Mouse (Mus musculus): ENCODE data around the gene Ptpn11. TPM values are rescaled to one million over a fixed set of nuclear protein-coding genes. Genes with fewer than 3 reads are reported as not detected.
A peak's percentile ranks its signal among the peaks of the same experiment; 100 is the strongest.
"Not testable (repeated sequence)": the region's sequence is repeated elsewhere in the genome, so short reads cannot be mapped to it uniquely, and the experiment has no call there.

Ptpn11 gene
- polyA plus RNA-seq, 1 experiment from 2014 or later = 25.1 TPM

DNA sequence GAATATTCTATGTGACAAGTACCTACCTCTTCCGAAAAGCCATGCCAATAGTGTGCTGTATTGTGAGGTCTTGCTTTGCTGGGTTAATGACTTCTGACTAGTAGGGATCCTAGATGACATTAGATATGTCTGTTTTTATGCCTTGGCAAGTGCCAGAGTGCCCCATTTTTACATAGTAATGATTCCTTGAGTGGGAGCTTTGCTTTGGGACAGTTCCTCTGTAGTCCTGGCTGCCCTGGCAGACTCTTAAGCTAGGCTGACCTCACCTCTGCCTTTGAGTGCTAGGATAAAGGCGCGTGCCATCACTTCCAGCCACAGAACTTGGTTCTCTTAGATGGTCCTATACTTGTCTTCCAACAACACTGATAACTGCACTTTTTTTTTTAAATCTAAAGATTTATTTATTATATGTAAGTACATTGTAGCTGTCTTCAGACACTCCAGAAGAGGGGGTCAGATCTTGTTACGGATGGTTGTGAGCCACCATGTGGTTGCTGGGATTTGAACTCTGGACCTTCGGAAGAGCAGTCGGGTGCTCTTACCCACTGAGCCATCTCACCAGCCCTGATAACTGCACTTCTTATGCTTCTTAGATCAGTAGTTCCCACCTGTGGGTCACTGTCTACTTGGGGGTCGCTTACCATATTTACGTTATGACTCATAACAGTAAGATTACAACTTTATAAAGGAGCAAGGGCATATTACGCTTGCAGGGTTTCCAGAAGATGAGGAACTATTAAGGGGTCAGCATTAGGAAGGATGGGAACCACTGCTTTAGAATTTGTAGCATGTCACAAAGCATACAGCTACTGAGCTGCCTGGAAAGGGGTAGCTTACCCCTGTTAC is 18.8 kb upstream of the Ptpn11 start:
- WGBS = 92% methylated on average over 9 of the region's 9 CpGs
- H3K36me3 ChIP-seq (replicated peaks) = peaks cover 79% of the 10 kb centered on the region
- no peak overlapping the region for H3K4me3 ChIP-seq
- no peak for DNase-seq (ENCODE audit: extremely low spot score, low spot score)
- peaks cover 28% of the 10 kb centered on the region for H3K4me1 ChIP-seq
- no peaks in the 10 kb centered on the region for H3K27me3 ChIP-seq (ENCODE audit: poor library complexity, severe bottlenecking)
- H3K27ac ChIP-seq = no peak overlapping the region
- H3K9me3 ChIP-seq = peaks cover 4% of the 10 kb centered on the region; the same call in 1 of the 2 replicates

GRCm38 (mm10) chr5:121206984-121207383 is 15.8 kb upstream of the Ptpn11 start:
- H3K4me1 ChIP-seq = peaks cover 28% of the 10 kb centered on the region
- H3K27ac ChIP-seq = no peak overlapping the region
- H3K27me3 ChIP-seq (ENCODE audit: poor library complexity, severe bottlenecking) = no peaks in the 10 kb centered on the region
- H3K4me3 ChIP-seq = peak overlapping the region; percentile 94; the same call in 1 of the 2 replicates
- H3K36me3 ChIP-seq (replicated peaks) = peaks cover 66% of the 10 kb centered on the region
- no peaks in the 10 kb centered on the region for H3K9me3 ChIP-seq
- DNase-seq (ENCODE audit: extremely low spot score, low spot score) = no peak
- WGBS = 94% methylated on average over 3 of the region's 3 CpGs

- Histone ChIP-seq H3K4me1 (peaks cover 28% of the 10 kb centered on the region), H3K4me3 (peak overlapping the region; percentile 94), H3K9me3 (no peaks in the 10 kb centered on the region), H3K36me3 (replicated peaks) (peaks cover 62% of the 10 kb centered on the region), H3K27me3 (ENCODE audit: poor library complexity, severe bottlenecking) (no peaks in the 10 kb centered on the region), H3K27ac (no peak overlapping the region)
- WGBS = 89% methylated on average over 9 of the region's 9 CpGs
- no peak for DNase-seq (ENCODE audit: extremely low spot score, low spot score)
Measured at GRCm38 (mm10) chr5:121206540-121206939, 15.3 kb upstream of the Ptpn11 start.

DNA sequence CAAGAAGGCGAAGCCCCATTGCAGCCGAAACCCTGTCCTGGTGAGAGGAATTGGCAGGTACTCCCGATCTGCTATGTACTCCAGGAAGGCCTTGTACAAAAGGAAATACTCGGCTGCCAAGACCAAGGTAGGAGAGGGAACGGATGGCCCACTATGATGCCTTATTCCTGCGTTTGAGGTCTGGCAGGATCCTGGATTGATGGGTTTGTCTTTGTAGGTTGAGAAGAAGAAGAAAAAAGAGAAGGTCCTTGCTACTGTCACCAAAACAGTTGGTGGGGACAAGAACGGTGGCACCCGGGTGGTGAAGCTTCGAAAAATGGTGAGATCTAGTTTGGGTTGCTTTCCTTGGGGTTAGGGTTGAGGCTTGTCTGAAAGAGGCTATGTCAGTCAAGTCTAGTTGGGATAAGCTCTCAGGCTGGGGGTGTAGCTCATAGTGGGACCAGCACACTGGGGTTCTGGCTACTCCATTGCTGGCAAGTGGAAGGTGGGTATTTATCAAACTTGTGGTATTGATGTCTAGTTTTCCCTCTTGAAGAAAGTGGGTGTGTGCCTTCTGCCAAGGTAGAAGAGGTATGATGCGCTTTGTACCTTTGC is 14.4 kb upstream of the Ptpn11 start:
- H3K27me3 ChIP-seq (ENCODE audit: poor library complexity, severe bottlenecking); DNase-seq (ENCODE audit: extremely low spot score, low spot score); H3K9me3 ChIP-seq: not testable (repeated sequence)
- peak overlapping the region; percentile 97; the same call in 1 of the 2 replicates for H3K27ac ChIP-seq
- H3K36me3 ChIP-seq (replicated peaks) = peaks cover 53% of the 10 kb centered on the region
- H3K4me3 ChIP-seq = peak overlapping the region; percentile 94
- WGBS = 84% methylated on average over 8 of the region's 10 CpGs
- H3K4me1 ChIP-seq = peaks cover 28% of the 10 kb centered on the region

GRCm38 (mm10) chr5:121204132-121205089 is 13.2 kb upstream of the Ptpn11 start, which contains the start of gene Rpl6:
Gene Rpl6, plus strand, starts transcription at chr5:121204481.
- Histone ChIP-seq H3K9me3 (no peaks in the 10 kb centered on the region), H3K36me3 (replicated peaks) (peaks cover 40% of the 10 kb centered on the region), H3K27ac (peak within 1 kb of the TSS; percentile 97), H3K27me3 (ENCODE audit: poor library complexity, severe bottlenecking) (no peaks in the 10 kb centered on the region), H3K4me1 (peaks cover 28% of the 10 kb centered on the region), H3K4me3 (peak within 1 kb of the TSS; percentile 94)
- WGBS = 2% methylated on average over 52 of the region's 52 CpGs
- DNase-seq (ENCODE audit: extremely low spot score, low spot score) = peak; percentile 84

DNA sequence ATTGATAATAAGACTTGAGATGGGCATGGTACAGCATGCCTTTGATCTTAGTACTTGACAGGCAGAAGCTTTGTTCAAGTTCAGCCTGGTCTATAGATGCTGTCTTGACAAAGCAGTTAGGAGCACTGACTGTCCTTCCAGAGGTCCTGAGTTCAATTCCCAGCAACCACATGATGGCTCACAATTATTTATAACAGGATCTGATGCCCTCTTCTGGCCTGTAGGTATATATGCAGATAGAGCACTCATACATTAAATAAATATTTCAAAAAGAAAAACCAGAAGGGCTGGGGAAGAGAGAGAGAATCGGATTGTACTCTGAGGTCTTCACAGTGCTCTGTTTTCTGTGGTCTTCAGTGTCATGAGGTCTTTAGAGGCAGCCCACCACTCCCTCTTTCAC is 11.3 kb upstream of the Ptpn11 start:
- Histone ChIP-seq H3K4me3 (no peak overlapping the region), H3K9me3 (no peaks in the 10 kb centered on the region), H3K27me3 (ENCODE audit: poor library complexity, severe bottlenecking) (no peaks in the 10 kb centered on the region), H3K27ac (no peak overlapping the region), H3K36me3 (replicated peaks) (peaks cover 21% of the 10 kb centered on the region), H3K4me1 (peaks cover 23% of the 10 kb centered on the region)
- WGBS = 68% methylated on average over 1 of the region's 1 CpGs
- no peak for DNase-seq (ENCODE audit: extremely low spot score, low spot score)

DNA sequence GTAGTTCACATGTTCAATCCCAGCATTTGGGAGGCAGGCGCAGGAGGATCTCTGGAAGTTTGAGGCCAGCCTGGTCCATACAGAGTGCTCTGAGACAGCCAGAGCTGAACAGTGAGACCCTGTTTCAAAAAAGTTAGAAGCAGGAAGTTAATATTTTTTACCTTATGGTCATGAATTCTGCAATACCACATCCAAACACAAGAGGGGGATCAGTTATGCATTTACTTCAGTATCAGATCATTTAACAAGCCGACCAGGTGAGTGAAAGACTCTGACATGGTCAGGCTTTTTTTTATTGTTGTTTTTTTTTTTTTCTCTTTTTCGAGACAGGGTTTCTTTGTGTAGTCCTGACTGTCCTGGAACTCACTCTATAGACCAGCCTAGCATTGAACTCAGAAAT is 10.5 kb upstream of the Ptpn11 start:
- no peak overlapping the region for H3K27ac ChIP-seq
- H3K36me3 ChIP-seq (replicated peaks) = peaks cover 14% of the 10 kb centered on the region
- no peak for DNase-seq (ENCODE audit: extremely low spot score, low spot score)
- H3K9me3 ChIP-seq = no peaks in the 10 kb centered on the region
- H3K4me1 ChIP-seq = peaks cover 17% of the 10 kb centered on the region
- H3K4me3 ChIP-seq = no peak overlapping the region
- WGBS = 68% methylated on average over 3 of the region's 3 CpGs
- H3K27me3 ChIP-seq (ENCODE audit: poor library complexity, severe bottlenecking) = no peaks in the 10 kb centered on the region

DNA sequence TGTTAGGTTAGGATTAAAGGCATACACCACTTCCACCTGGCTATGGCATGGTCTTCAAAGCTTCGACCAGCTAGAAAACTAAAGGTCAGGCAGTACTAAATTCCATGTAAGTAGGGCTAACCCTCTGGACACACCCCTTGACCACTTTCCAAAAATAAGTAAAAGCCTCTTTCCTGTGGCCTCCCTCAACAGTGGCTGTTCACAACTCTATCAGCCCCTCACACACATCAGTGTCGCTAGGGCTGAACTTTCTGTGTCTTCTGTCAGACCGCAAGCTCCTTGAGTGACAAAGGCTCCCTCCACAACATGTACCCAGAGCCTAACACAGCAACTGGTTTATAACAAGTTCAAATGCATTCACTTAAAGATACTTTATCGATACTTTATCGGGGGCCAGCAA is 7.2 kb upstream of the Ptpn11 start:
- H3K4me1 ChIP-seq = no peaks in the 10 kb centered on the region
- H3K9me3 ChIP-seq = no peaks in the 10 kb centered on the region
- H3K27me3 ChIP-seq (ENCODE audit: poor library complexity, severe bottlenecking) = no peaks in the 10 kb centered on the region
- no peak overlapping the region for H3K4me3 ChIP-seq
- 89% methylated on average over 5 of the region's 5 CpGs for WGBS
- no peaks in the 10 kb centered on the region for H3K36me3 ChIP-seq (replicated peaks)
- DNase-seq (ENCODE audit: extremely low spot score, low spot score) = no peak
- H3K27ac ChIP-seq = no peak overlapping the region

- Histone ChIP-seq H3K4me1 (no peaks in the 10 kb centered on the region), H3K9me3 (no peaks in the 10 kb centered on the region), H3K27me3 (ENCODE audit: poor library complexity, severe bottlenecking) (no peaks in the 10 kb centered on the region), H3K27ac (no peak overlapping the region), H3K4me3 (no peak overlapping the region), H3K36me3 (replicated peaks) (no peaks in the 10 kb centered on the region)
- WGBS = 84% methylated on average over 2 of the region's 2 CpGs
- no peak for DNase-seq (ENCODE audit: extremely low spot score, low spot score)
Measured at GRCm38 (mm10) chr5:121197337-121197736, 6.1 kb upstream of the Ptpn11 start.

DNA sequence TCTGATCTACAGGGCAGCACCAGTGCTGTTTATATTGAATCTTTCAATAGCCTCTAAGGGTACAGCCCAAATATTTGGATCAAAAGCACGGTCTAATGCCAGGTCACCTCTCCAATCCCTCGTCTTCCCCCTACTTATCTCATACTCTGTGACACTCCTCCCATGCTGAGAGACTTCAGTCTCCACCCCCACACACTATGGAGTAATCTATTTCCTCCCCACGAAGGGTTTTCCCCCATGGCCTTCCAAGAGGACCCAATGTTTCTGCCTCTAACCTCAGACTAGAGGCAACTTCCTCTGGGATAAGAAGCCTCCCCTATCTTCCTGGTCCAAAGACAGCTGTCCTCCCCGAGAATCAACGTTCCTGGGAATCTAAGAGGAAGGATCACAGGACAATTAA is 5.6 kb upstream of the Ptpn11 start:
- Histone ChIP-seq H3K27ac (no peak overlapping the region), H3K4me3 (no peak overlapping the region), H3K4me1 (peaks cover under 1% of the 10 kb centered on the region), H3K36me3 (replicated peaks) (no peaks in the 10 kb centered on the region), H3K9me3 (no peaks in the 10 kb centered on the region), H3K27me3 (ENCODE audit: poor library complexity, severe bottlenecking) (no peaks in the 10 kb centered on the region)
- 58% methylated on average over 5 of the region's 5 CpGs for WGBS
- DNase-seq (ENCODE audit: extremely low spot score, low spot score) = no peak

- Histone ChIP-seq H3K36me3 (replicated peaks) (0 out of 2 replicates have a peak, but pooled peaks cover 2% of the 10 kb centered on the region), H3K9me3 (no peaks in the 10 kb centered on the region), H3K27ac (no peak overlapping the region), H3K4me3 (no peak overlapping the region), H3K27me3 (ENCODE audit: poor library complexity, severe bottlenecking) (no peaks in the 10 kb centered on the region), H3K4me1 (peaks cover 13% of the 10 kb centered on the region)
- WGBS = 73% methylated on average over 1 of the region's 1 CpGs
- no peak for DNase-seq (ENCODE audit: extremely low spot score, low spot score)
Measured at GRCm38 (mm10) chr5:121194173-121194572, 3.0 kb upstream of the Ptpn11 start.

GRCm38 (mm10) chr5:121191584-121191906 is 348 bp upstream of the Ptpn11 start:
- Histone ChIP-seq H3K9me3 (no peaks in the 10 kb centered on the region), H3K4me3 (peak overlapping the region; percentile 80), H3K36me3 (replicated peaks) (0 out of 2 replicates have a peak, but pooled peaks cover 3% of the 10 kb centered on the region), H3K4me1 (peaks cover 38% of the 10 kb centered on the region), H3K27ac (peak overlapping the region; percentile 93), H3K27me3 (ENCODE audit: poor library complexity, severe bottlenecking) (no peaks in the 10 kb centered on the region)
- no peak for DNase-seq (ENCODE audit: extremely low spot score, low spot score)
- 9% methylated on average over 17 of the region's 17 CpGs for WGBS
